Mouse (Mus musculus) CD4-positive, CD25-positive, alpha-beta regulatory T cell, adult 2 months (primary cell): Measurements from ENCODE around the gene Trhde.

ENCODE experiments used
- DNase-seq: peaks from one replicate; pipeline ENCODE4 v3.0.0-alpha.2; 2012; ENCODE audit warnings: low read depth, low spot score

Trhde gene

DNA sequence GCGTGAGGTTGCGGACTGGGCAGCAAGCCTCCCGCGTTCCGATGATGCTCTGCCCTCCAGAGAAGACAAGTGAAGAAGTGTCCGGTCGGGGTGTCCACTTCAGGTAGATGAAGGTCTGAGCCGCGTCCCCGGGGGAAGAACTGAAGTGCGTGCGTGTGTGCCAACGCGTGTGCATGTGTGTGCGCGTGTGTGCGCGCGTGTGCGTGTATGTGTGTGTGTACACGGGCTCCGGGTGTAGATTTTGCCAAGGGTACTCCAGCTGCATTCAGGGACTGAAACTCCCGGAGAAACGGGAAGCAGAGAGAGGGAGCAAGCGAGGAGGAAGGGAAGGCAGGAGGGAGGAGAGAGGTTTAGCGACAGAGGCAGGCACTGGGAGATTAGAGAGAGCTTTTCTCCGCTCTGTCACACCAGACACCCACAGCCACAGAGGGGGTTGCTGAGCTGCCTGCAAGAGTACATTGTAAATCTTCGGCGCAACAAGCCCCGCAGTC lies at the start of gene Trhde:
TSS of gene Trhde (minus strand) at position 147 of the 491 bp plus-strand sequence.
- no peak for DNase-seq

DNA sequence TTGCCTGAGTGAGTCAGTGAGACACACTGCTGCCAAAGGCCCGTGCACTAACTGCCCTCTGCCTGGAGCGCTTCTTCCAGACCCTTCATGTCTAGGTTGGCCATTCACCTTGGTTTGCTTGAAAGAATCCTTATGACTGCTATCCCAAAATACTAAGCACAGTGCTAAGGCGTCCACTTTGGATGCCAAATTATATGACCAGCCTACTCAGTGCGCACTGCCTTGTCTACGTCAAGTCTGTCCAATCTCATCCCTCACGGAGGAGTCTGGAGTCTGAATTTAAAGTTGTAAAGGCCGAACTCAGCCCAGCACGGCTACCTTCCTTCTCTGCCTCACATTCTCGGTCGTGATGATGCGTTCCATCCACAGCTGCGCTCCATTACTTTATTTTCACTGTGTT lies 39.9 kb upstream of the Trhde start:
- no peak for DNase-seq

DNA sequence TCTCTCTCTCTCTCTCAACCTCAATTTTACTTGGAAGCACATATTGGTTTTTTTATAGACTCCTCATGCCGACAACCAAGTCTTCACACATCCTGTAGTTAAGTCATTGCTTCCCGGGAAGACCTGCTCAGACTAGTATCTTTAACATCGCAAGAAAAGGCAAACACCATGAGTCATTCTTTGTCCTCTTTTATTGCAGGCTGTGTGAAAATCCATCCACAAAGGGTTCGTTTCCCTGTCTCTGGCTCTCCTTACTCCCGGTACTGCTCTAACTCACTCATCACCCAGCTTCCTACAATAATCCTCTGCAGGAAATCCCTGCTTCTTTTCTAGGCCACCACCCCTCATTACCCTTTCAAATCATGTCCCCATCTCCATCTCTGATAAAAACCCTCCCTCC lies 39.3 kb upstream of the Trhde start:
- no peak for DNase-seq

DNA sequence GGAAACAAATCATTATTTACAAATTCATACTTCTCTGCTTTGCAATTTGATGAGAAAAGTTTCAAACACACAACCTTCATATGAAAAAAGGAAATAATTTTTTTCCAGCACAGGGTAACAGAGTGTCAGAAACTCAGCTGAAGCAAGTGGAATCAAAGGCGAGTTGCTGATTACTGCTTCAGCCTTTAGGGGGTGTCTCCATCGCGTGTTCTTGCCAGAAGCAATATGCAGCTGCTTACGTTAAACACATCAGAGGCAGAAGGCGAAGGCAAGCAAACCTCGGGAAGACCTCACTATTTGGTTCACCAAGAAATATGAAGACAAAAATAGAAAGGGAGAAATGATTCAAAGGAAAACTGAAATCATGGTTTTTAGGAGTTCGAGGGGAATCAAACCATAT lies 29.2 kb upstream of the Trhde start:
- no peak for DNase-seq

DNA sequence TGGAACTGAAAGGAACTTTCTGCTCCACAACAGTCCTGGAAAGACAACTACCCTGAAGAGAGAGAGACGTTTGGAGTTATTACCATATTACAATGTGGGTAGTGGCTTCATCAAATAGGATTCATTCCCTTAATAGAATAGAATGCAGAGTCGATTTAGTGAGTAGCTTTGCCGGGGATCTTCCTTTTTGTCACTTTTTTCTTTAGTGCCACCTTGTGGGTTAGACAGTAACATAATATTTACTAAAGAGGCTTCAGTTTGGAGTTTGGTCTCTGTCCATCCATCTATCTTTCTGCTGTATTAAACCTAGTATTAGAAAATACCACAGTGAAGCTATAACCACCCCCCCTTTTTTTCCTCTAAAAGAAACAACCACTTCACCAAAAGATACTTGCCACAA lies 6.7 kb upstream of the Trhde start:
- DNase-seq, result no peak

DNA sequence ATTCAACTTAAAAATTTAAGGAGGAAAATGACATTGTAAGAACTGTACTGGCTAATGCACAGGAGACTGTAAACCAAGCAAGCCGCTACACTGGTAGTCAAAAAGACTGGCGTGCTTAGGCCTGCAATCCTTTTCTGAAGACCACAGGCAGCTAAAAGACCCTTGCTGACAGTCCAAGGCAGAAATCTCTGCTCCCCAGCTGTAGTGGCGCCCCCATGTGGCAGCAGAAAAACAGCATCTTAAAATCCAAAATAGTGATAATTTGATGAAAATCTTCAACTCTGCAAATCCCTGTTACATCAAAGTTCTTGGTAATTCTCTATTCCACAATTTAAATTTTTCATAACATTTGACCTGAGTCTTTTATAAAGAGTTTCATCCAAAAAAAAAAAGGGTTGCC lies 3.8 kb upstream of the Trhde start:
- DNase-seq, result no peak

DNA sequence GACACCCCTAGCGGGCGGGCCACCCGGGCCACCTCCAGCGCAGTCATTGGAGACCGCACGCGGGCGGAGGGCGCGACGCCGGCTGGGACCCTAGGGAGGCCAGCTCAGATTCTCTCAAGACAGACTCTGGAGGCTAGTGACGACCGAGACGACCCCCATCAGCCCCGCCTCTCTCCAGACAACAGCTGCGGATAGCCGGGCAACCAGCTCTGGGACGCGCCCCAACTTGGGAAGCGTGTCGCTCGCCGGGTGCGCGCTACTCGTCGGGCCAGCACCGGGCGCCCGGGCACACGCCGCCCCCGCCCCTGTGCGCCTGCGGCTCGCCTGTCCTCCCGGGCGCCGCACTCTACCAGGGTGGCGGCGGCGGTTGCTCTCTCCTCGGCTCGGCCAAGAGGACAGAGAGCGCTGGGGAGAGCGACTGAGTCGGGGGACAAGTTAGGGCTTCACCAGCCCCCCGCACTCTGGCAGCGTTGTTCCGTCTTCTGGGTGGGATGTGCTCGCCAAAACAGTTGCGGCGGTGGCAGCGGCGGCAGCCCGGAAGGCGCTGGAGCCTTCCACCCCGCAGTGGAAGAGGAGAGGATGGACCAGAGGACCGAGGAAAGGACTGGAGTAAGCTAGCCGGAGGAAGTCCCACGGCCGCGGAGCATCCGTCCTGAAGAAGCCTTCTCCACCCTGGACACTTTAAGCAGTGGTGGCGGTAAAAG lies 498 bp downstream of the Trhde start:
- no peak for DNase-seq

DNA sequence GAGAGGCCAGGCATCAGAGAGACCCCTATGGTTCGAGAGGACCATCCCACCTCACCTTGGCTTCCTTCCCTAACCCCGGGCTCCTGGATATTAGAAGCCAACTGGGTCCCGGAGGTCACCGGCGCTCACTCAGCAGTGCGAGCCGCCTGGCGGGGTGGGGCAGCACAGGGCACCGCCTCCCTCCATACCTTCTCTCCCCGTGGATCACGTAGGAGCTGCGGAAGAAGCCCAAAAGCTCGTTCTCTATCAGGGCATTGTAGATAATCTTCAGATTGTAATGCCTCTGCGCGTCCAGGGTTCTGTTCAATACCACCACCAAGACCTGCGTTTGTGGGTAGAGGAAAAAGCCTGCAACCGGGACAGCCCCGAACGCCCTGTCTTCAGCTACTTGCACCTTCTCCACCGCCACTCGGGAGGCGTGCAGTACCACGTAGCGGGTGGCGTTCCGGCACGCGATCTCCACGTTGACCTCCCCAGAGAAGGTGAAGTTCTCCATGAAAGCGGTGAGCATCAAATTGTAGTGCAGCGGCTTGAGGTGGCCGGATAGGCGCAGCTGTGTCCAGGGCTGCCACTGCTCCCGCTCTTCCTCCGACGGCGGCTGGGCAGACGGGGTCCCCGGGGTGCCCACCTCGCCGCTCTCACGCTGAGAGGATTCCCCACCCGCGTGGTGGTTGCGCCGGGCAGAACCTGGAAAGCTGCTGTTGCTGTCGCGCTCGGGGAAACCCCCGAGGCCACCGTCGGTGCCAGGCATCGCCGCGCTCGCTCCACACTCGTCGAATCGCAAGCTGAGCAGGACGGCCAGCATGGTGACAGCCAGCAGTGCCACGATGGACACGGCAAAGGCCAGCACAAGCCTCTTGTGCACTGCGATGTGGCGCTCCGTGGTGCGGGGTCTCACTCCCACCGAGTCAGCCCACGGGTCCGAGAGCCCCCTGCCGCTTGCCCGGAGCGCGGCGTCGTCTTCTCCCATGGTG lies 1.5 kb downstream of the Trhde start:
- DNase-seq, result peak; percentile 2

DNA sequence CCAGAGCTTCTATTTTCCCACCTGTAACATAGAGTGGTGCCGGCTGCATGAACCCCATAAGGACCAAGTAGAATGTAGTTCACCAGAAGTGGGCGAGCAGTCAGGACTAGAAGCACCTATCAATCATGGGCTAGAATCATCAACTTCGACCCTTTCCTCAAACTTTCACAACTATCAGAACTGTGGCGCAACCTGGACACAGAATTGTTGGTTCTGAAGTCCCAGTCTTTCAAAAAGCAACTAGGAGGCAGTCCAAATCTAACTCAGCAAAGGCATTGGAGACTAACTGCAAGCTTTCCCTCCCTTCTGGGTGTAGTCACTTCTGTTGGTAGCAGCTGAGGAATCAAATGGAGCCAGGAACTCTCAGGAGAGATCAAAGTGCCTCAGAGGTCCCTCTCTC lies 2.6 kb downstream of the Trhde start:
- DNase-seq, result no peak

DNA sequence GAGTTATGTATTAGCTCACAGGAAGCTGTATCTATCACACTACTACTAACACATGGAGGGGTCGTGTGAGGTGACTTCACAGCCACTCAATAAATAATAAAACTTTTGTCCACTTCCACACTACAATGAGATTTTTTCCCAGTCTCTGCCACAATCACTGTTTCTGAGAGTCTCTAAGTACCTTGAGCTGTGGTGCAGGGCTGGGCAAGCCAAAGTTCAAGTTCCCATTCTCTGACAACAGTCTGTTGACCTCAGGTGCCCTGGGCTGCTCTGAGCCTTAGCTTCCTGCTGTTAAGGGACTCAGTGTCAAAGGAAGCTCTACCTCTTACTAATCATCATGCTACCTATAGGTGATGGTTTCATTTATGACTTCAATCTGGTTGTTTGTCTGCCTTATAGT lies 3.3 kb downstream of the Trhde start:
- no peak for DNase-seq

DNA sequence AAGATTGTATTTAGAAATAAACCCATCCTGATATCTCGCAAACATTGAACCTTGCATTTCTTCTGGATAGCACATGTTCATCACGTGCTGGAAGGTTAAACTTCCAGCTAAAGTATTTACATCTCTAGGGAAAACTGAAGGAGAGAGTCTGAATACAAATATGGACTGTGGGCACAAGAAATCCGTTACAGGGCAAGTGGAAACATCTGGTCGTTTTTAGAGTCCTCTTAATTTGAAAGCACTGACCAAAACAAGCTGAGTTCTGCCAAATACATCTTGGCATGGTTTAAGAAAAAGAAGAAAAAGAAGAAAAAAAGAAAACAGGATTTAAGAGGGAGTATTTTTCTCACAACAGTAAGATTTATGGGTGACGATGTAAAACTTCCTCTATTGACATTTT lies 3.9 kb downstream of the Trhde start:
- DNase-seq, result no peak

DNA sequence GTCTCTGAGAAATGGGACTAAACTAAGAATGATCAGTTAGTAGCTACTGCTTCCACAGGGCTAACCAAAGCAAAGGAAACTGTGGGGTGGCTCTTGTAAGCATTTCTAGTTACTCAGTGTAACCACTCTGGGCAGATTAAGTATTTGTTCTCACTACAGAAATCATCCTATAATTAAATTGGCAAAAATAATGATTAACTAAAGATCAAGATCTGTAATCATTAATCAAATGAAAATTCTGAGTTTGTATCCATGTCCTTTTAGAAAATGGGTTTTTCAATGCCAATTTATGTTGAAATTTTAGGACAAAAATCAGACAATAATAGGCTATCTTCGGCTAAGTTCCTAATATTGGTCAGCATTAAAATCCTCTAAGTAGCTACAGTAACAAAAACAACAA lies 4.4 kb downstream of the Trhde start:
- DNase-seq, result no peak

DNA sequence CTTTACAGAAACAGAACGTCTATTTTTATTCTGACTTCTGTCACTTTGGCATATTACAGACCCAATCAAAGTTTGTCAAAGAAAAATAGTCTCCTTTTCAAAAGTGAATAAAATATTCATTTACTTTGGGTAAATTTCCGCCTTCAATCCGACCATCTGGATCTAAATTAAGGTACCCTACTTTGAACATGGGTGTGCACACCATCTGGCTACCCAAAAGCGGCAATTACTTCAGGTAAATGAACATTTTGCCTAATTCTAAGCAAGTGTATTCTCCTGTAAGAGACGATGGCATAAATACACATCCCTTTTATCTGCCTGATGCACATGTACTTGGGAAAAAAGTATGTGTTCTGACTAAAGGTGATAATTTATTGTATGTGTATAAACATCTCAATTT lies 5.2 kb downstream of the Trhde start:
- DNase-seq, result no peak

DNA sequence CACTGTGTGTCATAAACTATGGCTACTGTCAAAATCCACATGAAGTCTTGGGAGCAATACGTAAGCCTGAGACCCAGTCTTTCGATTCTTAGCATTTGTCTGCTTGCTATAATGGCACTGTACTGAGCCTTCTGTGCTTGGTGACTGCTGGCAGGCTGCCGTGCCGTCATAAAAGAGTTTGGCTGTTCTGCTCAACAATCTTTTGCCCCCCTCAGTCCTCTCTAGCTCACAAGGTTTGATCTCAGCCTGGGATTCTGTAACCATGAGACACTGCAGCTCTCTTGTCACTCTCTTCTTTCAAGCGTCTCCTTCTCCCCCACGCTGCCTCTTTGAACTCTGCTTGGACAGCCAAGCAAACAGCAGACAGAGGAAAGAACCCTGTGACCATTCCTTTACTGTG lies 7.9 kb downstream of the Trhde start:
- no peak for DNase-seq

DNA sequence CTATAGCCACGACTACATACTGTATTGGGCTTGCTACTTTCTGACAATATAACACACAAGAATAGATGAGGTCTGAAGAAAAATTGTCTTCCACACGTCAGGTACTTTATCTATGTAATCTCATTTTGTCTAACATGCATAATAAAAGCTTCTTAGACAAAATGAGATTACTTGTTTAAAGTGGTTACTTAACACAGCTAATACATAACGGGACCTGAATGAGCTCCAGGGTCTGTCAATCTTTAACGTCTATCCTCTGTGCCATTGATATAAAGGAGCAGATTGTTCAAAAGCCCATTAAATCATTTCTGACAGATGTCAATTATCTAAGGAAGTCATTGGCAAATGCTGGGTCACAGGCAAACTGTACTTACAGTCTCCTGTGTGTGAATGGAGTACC lies 36.2 kb downstream of the Trhde start:
- DNase-seq, result no peak

DNA sequence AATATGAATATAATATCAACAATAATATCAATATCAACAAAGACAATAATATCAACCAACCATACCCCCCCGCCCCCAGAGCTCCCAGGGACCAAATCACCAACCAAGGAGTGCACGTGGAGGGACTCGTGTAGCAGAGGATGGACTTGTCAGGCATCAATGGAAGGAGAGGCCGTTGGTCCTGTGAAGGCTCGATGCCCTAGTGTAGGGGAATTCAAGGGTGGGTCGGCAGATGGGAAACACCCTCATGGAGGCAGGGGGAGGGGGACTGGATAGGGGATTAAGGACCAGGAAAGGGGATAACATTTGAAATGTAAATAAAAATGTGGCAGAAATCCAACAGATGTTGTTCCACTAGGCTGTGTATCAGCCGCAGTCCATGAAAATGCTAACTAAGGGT lies 40.0 kb downstream of the Trhde start:
- no peak for DNase-seq

DNA sequence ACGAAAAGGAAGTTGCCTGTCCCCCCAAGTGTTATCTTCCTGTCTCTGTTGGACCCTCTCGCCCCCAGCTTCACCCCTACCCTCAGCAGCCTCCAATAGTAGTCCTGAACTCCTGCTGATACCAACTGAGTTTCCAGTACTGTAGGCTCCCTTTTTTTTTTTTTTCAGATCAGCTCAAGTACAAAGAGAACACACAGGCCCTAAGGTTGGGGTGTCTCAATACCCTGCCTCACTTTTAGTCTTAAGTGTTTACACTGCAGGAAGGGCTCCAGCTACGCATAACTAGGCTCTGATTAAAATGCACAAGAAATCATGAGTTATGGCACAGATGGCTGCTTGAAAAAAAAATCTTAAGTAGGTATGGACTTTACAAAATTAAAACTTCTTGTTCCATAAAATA lies 42.9 kb downstream of the Trhde start:
- no peak for DNase-seq

DNA sequence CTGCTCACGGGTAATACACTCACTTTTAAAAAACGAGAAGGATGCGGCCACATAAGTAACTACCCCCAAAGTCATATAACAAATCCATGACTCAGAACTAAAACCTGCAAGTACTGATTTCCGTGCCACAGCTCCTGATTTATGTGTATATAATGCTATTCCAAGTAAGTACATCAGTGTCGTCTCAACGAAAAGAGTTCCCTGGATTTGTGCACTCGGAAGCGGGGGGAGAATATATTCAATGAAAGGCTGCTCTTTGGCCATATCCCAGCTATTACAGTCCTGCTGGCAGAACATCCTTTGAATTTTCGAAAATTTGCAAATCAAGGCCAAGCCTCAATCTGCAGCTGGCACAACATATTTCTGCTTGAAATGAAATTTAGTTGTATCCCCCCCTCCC lies 43.5 kb downstream of the Trhde start:
- no peak for DNase-seq

DNA sequence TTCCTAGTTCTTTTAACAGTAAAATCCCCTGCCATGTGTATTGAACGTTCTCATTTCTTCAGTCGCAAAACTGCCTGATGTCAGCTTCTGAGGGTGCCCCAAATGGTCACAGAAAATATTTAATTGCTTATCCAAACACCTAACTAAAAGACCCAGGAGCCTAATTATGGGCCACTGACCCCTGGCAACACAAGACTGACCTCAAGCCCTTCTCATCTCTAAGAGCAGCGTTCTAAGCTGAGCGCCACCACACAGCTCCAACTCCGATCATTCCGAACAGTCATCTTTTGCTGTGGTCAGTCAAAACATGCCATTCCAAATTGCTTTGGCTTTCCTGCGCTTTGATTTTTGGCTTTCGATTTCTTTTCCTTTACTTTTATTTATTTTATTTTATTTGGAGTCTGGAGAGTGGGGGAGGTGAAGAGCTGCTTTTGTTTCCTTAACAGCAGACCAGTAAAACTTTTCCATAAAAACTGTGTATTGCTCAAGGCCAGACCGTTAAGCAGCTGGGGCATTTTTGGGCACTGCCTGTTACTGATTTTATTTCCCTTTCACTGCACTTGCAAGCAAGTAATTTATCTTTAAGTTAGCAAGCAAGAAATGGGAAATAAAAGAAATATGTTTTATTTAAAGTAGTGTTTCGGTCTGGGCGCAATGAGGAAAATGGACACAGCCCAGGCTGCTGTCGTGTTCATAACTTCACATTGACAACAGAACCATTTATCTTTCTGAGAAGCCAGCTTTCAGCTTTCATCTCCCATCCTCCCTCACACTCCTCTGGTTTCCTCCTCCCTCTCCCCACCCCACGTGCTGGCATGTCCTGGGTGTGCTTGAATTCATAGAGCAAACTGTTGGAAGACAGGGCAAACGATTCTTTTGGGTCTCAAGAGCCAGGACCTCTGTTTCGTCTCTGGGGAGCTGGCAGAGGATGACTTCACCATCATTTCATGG lies 59.1 kb downstream of the Trhde start:
- no peak for DNase-seq

DNA sequence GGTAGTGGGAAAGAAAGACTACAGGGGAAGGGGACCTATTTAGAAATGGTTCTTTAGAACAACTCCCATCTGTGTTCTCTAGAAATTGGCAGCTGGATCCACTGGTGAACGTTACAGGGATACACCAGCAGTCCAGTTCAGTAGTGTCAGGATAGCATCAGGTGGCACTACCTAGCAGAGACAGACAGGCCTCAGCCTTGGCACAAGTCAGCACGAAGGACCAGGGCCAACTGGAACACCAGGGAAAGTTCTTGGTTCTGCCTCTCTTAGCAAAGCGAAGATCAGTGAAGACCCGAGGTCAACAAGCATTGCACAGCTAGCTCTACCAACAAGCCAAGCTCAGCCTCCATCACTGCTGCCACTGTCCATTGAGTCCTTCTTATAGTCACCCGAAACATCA lies 62.2 kb downstream of the Trhde start:
- DNase-seq, result no peak

DNA sequence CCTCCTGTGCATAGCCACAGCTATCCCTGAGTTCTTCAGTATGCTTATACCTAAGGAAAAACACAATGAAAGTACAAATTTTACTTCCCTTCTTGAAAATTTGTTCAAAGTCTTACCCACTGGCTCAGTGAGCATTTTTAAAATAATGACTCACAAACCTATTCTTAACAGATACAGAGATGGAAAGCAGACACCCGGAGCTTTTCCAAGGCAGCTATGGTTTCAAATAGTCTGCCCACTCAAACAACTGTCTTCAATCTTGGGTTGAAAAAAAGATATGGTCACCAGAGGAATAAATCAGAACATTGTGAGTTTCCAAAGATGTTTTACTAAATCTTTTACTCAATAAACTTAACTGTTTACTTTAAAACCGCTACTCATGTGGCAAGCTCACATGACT lies 64.5 kb downstream of the Trhde start:
- DNase-seq, result no peak

DNA sequence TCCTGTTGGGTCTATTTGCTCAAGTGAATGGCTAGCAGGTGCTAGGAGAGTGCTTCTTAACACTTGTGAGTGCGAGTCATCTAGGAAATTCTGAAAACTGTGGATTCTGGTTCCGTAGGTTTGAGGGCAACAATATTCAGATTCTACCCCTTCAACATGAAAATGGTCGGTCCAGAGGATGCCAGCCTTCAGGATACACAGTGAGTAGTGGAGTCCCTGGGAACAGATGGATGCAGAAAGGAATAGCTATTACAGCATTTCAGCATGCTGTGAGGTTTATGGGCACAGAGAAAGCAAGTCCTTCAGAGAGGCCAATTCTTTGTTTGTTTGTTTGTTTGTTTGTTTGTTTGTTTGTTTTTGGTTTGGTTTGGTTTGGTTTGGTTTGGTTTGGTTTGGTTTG lies 65.7 kb downstream of the Trhde start:
- DNase-seq, result no peak
